Mouse (Mus musculus) kidney, postnatal 36 days (tissue): ENCODE data around the gene Vdac2.

Experiments used
- DNase-seq, 2 experiments: peaks; one replicate each; pipeline ENCODE4 v3.0.0; 2021 to 2022; ENCODE audit warnings: mixed read lengths in 2 of 2

Gene Vdac2

DNA sequence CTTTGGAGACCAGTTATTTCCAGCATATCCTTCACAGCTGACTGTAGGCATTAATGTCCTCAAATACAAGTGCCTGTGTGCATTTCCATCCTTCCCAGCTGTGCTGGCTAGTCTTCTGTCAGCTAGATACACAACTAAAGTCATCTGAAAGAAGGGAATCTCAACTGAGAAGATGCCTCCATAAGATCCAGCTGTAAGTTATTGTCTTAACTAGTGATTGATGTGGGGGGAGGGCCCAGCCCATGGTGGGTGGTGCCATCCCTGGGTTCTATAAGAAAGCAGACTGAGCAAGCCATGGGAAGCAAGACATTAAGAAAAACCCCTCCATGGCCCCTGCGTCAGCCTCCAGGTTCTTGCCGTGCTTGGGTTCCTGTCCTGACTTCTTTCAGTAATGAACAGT is at the start of gene Vdac2:
Gene Vdac2, plus strand, starts transcription at position 301 of the 400 bp plus-strand sequence.
- no peak for DNase-seq

GRCm38 (mm10) chr14:21776201-21776600 is 48.8 kb upstream of the Vdac2 start:
- peak; percentile 34 to 50 for DNase-seq

DNA sequence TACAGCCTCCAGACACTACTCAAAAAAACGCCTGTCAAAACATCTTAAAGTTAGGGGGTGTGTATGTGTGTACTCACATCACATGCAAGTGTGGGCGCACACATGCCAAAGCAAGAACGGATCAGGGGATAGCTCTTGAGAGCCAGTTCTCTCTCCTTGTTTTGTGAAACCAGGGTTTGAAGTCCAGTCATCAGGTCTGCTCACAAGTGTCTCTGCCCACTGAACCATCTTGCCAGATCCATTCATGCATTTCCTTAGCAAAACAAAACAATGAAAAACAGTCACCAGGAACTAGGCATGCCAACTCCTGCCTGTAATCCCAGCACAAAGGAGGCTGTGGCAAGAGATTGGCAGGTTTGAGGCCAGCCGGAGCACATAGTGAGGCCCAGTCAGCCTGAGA is 38.5 kb upstream of the Vdac2 start:
- peak; percentile 73 to 87 for DNase-seq

DNA sequence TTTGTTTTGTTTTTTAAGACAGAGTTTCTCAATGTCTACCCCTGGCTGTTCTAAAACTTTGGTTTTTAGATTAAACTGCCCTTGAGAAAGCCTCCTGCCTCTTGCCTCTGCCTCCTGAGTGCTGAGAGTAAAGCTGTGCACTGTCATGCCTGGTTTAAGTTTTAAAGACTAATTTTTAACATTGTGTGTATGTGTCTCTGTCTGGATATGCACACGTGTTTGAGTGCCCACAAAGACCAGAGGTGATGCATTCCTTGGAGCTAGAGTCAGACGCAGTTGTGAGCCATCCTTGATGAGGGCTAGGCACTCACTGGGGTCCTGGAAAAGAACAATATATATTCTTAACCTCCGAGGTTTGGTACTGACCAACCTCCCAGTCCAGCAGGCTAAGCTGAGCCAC is 37.7 kb upstream of the Vdac2 start:
- DNase-seq = peak; percentile 25 to 57

- DNase-seq = peak in 1 of 2 experiments; percentile 24
Observed at GRCm38 (mm10) chr14:21788121-21788520, 36.9 kb upstream of the Vdac2 start.

DNA sequence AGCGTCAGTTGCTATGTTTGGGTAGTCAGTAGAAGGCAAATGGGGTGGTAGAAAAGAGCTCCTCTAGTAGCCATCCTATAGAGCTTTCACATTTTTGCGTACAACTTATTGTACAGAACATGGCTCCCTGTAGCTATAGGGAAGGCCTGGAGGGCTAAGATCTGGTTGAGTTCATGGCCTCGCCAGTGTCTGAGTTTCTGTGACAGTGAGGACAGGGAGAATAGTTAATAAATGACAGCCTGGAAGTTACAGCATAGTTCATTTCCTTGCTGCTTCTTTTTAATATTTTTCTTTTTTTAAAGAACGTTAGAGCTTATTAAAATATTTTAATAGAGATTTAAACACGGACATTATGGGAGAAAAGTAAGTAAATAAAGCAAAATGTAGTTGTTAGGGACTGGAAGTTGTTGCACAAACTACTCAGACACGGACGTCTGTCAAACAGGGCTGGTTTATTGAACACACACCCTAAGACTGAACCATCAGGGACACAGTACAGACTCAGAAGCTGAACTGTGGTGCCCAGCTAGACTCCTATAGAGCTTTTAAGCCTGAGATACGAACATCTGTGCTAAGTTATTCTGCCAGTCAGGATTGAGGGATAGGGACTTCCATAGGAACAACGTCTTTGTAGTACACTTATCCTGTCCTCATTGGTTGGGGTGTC is 34.3 kb upstream of the Vdac2 start:
- peak in 1 of 2 experiments; percentile 21 for DNase-seq

- no peak for DNase-seq
Observed at GRCm38 (mm10) chr14:21791722-21792121, 33.3 kb upstream of the Vdac2 start.

GRCm38 (mm10) chr14:21792250-21792649 is 32.8 kb upstream of the Vdac2 start:
- no peak for DNase-seq

DNA sequence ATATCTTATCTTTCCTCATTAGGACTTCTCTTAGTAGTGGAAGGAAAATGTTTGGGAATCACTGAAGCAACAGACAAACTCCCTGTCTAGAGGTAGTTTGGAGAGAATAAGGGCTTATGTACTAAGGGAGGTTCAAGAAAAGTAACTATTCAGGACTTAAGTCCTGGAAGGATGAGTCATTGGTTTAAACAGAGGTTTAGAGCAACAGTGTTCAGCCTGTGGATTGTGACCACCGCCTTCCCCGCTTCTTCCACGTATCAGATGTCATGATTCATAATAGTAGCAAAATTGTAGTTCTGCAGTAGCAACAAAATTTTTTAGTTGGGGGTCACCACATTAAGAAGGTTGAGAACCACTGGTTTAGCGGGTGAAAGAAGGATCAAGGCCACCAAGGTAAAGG is 24.4 kb upstream of the Vdac2 start:
- no peak for DNase-seq

- no peak for DNase-seq
Observed at GRCm38 (mm10) chr14:21801624-21802023, 23.4 kb upstream of the Vdac2 start.

DNA sequence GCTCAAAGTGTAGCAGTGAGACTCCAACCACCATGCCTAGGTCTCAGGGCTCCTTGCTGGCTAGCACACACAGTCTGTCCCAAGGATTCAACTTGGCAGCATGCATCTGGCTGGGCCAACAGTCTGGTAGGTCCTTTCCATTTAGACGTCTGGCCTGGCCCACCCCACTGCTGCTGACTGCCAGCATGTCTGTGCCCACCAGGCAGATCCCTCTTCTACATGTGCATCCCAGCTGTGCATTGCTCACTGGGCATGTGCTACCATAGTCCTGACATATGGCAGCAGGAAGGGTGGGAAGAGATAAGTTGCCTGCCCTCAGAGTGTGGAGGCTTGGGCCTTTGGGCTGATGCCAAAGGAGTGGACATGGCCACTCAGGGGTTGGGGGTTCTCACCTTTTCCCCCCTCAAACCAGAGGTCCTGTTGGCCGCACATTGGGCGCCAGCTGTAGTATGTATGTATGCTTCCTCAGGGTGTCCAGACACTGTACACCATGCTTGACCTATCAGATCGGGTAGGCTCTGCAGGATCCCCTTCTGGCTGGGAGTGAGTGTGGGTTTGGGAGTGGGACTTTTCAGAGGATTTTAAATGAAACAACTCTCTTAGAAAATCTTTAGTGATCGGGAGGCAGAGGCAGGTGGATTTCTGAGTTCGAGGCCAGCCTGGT is 22.4 kb upstream of the Vdac2 start:
- DNase-seq = no peak

DNA sequence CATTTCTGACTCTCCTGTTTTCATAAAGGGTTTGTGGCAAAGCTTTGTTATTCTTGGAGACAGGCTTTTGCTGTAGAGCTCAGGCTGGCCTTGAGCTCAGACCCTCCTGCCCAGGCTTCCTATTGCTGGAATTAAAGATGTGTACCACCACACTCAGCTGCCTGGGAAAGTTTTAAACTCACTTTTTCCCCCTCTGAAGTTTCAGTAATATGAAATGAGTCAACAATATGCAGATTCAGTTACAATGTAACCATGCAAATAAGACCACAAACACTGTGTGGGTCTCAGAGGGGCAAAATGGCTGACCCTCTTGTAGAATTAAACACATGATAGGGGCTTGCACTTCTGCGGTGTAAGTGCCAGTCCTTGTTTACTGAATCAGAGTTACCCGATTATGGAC is 18.8 kb upstream of the Vdac2 start:
- DNase-seq = no peak

GRCm38 (mm10) chr14:21806631-21807160 is 18.3 kb upstream of the Vdac2 start:
- DNase-seq = no peak

GRCm38 (mm10) chr14:21808208-21808922 is 16.7 kb upstream of the Vdac2 start:
- DNase-seq = peak in 1 of 2 experiments; percentile 30

DNA sequence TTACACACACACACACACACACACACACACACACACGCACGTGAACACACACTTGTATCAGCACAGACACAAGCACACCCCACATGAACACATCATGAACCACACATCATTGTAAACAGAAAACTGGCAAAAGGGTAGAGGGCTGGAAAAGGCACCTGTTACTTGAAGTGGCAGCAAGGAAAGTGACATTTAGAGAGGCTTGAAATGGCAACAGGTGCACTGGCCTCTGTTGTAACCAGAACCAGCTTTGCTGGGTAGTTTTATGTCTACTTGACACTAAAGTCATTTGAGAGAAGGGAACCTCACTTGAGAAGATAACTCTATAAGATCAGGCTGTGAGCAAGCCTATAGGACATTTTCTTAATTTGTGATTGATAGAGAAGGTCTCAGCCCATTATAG is 15.6 kb upstream of the Vdac2 start:
- no peak for DNase-seq

DNA sequence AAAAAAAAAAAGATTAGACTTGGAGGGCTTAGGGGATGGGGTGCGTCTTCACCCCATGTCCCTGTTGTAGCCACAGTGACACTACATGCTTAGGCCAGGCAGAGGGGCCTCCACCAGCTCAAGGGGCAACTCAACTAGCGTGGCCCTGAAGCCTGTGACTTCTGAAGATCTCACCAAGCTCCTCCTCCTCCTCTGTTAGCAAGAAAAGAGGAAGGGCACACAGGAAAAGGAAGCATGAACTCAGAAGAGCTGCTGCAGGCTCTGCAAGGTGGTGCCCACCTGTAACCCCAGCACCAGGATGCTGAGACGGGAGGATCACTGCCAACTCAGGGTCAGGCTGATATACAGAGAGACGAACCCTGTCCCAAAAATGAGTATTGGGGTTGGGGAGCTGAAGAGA is 13.7 kb upstream of the Vdac2 start:
- no peak for DNase-seq

- no peak for DNase-seq
Observed at GRCm38 (mm10) chr14:21811744-21812393, 13.2 kb upstream of the Vdac2 start.

- peak; percentile 85 to 92 for DNase-seq
Observed at GRCm38 (mm10) chr14:21812590-21813162, 12.4 kb upstream of the Vdac2 start.

DNA sequence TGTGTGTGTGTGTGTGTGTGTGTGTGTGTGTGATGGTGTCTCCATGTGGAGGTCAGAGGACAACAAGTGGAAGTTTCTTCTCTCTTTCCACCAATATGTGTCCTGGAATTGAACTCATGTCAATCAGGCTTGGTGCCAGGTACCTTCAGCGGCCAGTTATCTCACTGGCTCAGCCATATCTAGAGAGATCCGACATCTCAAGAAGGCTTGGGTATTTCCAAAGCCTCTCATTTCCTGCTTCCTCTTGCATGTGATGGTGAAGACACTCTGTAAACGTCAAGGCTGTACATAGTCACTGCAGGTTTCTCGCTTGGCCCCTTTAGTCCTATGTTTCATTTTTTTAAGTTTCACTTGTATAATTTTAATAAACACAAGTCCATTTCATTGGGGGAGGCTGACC is 11.8 kb upstream of the Vdac2 start:
- DNase-seq = no peak

GRCm38 (mm10) chr14:21813847-21814246 is 11.2 kb upstream of the Vdac2 start:
- DNase-seq = peak; percentile 34 to 56

- no peak for DNase-seq
Observed at GRCm38 (mm10) chr14:21814606-21815005, 10.4 kb upstream of the Vdac2 start.

DNA sequence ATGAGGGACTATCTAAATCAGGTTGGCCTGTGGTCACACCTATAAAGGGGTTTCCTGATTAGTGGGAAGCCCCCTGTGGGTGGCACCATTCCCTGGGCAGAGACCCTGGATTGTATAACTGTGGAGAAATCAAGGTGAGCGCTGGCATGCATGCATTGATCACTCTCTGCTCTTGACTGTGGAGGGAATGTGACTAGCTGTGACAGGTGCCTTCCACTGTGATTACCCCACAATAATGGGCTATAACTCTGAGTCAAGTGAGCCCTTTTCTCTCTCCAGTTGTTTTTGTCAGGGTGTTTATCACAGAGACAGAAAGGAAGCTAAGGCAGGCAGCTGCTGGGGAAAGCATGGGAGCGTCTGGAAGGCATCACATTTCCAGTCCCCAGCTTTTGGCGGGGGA is 8.8 kb upstream of the Vdac2 start:
- no peak for DNase-seq

- no peak for DNase-seq
Observed at GRCm38 (mm10) chr14:21817453-21817852, 7.6 kb upstream of the Vdac2 start.
